Mouse (Mus musculus) fibroblast of lung, adult 2 months (primary cell): Measurements from ENCODE around the gene Clip1.

Experiments
- DNase-seq: peaks from one replicate; pipeline ENCODE4 v3.0.0-alpha.2; 2011; ENCODE audit warnings: low read depth

Clip1 gene

GRCm38 (mm10) chr5:123670800-123671472, 13.5 kb downstream of the Clip1 start:
- DNase-seq, result no peak

DNA sequence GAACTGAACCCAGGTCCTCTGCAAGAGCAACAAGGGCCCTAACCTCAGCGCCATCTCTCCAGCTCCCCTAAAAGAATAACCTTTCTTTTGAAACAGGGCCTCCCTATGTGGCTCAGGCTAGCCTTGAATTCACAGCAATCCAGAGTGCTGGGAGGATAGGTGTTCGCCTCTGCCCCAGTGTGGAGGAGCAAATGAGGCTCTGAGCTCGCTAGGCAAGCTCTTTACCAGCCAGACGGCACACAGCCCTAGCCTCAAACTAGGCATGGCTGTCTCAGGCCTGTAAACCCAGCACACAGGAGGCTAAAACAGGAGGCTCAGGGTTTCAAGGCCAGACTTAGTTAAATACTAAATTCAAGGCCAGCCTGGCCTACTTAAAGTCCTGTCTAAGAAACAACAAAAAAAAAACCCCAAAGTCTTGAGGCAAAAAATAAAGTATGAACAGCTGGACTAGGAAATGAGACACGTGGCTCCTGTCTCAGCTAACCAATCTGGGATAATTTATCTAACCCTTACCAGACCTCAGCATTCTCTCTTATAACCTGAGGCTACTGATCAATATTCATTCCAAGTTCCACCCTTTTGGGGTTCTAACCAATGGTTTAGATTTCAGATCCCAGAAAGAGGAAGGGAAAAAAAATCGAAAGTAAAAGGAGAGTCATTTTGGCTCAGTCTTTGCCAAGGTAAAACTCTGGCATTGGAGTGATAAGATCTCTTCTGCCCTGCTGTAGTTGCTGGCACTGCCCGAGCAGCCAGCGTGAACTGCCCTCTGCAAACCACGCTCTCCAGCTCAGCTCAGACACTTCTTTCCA, 14.2 kb downstream of the Clip1 start:
- no peak for DNase-seq

DNA sequence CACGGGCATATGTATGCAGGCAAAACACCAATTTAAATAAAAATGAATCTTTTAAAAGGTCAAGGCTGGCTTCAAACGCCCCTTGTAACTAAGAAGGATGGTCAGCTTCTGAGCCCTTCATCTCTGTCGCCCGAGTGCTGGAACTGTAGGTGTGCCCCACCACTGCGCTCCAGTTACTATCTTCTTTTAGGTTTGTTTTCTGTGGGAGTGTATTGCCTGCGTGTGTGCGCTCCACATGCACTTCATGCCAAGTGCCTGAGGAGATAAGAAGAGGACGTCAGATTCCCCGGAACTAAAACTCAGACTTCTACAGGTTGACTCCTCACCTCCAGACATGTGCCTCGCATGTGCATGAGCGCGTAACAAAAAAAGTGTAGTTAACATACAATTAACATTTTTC, 16.5 kb downstream of the Clip1 start:
- DNase-seq, result no peak

DNA sequence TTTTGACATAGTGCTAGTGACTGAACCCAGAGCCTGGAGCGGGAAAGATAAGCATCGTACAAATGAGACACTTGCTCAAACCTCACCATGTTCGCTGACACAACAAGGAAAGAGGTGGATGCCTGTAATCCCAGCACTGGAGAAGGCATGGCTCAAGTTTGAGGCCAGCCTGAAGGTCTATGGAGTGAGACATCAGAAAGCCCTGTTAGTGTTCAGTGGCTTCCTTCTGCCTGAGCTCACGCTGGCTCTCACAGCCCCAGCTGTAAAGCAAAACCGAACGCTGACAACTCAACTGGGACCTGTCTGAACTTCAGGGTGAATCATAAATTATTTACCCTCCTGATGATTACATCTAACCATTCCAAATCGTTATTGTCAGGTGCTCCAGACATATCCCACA, 18.5 kb downstream of the Clip1 start:
- DNase-seq, result no peak

- no peak for DNase-seq
These were observed 20.1 kb downstream of the Clip1 start for GRCm38 (mm10) chr5:123664329-123664728.

GRCm38 (mm10) chr5:123662059-123662458, 22.4 kb downstream of the Clip1 start:
- no peak for DNase-seq

DNA sequence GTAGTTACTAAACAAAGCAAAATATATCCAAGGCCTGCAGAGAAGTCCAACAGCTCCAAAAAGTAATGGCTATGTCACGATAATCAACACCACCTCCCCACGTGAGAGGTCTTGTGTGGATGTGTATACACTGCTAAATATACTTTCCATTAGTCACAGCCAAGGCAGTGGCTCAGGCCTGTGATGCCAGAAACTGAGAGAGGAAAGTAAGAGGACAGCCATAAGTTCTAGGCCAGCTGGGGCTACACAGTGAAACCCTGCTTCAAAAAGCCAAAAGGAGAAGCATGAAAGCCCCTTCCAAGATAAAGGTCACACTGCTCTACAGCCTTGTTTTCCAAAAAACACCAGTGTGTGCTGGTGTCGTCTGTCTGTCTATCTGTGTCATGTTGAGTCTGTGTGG, 22.8 kb downstream of the Clip1 start:
- no peak for DNase-seq

GRCm38 (mm10) chr5:123657651-123658050, 26.8 kb downstream of the Clip1 start:
- DNase-seq, result no peak

GRCm38 (mm10) chr5:123654937-123655336, 29.5 kb downstream of the Clip1 start:
- no peak for DNase-seq

GRCm38 (mm10) chr5:123653287-123653801, 31.1 kb downstream of the Clip1 start:
- no peak for DNase-seq

- no peak for DNase-seq
These were observed 33.6 kb downstream of the Clip1 start for GRCm38 (mm10) chr5:123650825-123651224.

GRCm38 (mm10) chr5:123642401-123642800, 42.0 kb downstream of the Clip1 start:
- DNase-seq, result no peak

GRCm38 (mm10) chr5:123641259-123641900, 43.0 kb downstream of the Clip1 start:
- DNase-seq, result no peak

- no peak for DNase-seq
These were observed 44.2 kb downstream of the Clip1 start for GRCm38 (mm10) chr5:123640181-123640580.

DNA sequence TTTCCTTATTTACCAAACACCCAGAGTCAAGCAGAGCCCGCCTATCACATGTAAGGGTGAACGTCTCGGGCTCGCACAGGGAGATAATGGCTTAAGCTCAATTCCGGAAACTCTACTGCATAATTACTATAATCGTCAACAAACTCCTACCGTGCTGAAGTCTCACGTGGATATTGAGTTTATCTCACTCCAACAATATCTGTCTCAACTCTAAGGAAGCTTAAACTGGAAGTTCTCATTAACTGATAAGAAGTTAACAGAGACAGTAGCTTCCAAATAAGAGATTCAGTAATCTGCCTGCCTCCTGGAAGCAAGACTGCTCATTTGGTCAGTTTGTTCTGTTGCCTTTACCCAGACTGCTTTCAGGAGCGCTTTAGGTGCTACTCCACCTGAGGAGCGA, 53.2 kb downstream of the Clip1 start:
- no peak for DNase-seq

DNA sequence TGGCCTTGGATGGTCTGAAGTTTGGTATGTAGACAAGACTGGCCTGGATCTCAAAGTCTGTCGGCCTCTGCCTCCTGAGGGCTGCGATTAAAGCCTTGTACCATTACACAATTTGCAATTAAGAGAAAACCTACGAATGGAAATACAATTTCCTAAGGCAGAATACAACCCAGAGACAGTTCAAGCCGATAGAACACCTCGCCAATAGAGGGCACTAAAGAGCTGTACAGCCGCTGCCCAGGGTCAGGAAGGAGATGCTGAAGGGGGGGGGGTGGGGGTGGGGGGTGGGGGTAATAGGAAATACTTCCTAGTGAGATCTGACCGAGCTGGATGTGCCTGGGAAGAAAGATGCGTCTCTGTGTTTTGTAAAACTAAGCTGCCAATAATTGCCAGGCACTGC, 57.8 kb downstream of the Clip1 start:
- DNase-seq, result peak; percentile 29

GRCm38 (mm10) chr5:123622421-123622820, 62.0 kb downstream of the Clip1 start:
- no peak for DNase-seq

- DNase-seq, result no peak
These were observed 65.9 kb downstream of the Clip1 start for GRCm38 (mm10) chr5:123618558-123618957.

GRCm38 (mm10) chr5:123614246-123614645, 70.2 kb downstream of the Clip1 start:
- DNase-seq, result no peak

GRCm38 (mm10) chr5:123609843-123610242, 74.6 kb downstream of the Clip1 start:
- DNase-seq, result peak; percentile 52

DNA sequence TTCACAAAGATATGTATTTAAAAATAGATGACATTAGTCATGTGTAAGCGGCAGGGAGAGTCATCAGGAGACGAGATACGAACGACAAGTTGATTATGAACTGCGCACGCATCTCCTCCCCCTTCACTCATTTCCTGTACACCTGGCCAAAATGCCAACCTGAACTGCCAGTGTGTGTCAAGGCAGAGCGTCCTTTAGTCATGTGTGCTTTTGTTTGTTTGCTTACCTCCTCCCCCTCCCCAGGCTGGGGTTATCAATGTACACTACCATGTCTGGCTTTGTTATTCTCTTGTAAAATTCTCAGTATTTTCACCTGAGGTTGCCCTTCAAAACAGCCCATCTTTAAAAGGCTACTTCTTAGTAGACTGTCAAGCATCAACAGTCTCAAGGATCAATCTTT, 75.0 kb downstream of the Clip1 start:
- DNase-seq, result no peak

- DNase-seq, result no peak
These were observed 77.2 kb downstream of the Clip1 start for GRCm38 (mm10) chr5:123607211-123607669.

DNA sequence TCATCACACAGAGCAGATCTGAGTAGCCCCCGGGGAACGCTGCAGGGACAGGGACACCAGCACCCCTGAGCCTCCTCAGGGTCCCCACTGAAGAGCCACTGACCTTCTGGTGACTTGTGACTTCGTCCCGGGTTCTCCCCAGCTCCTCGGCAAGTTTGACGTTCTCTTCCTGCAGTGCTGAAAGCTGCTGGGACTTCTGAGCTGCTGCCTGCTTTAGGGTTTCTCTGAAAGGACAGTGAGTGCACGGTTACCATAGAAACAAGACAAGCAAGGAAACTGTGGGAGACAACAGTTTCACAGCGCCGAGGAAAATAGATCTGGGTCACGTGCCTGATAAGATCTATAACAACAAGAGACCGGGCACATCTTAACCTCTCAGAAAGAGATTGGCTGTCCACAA, 80.9 kb downstream of the Clip1 start:
- DNase-seq, result no peak
